Comparison of ENCODE assay signal across 20 mouse cellular contexts in the genomic region with DNA sequence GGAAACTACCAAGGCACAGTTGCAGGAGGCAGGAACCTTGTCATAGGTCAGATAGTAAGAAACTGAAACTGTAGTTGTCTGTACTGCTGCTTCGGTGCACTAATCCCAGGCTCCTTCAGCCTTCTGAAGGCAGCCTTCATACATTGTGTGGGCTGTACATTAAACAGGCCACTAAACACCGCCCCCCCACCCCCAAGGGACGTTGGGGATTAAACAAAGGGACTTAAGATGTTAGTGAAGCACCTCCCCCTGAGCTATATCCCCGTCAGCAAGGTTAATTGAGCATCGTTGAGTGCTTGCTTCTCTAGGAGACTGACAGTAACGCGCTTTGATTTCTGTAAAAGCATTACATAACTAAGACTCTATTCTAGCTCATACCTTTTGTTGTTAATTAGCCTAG. TPM values are rescaled to one million over a fixed set of nuclear protein-coding genes. Genes with fewer than 3 reads are reported as not detected.
A peak's percentile ranks its signal among the peaks of the same experiment; 100 is the strongest.
DNase-seq lines count a peak whose midpoint lies in the region; ATAC-seq lines count a peak whose summit lies in the region.
"Had no signal": no experiment of that assay in that cellular context is flagged by ENCODE, and none has a peak within 500 bp of the region (broad histone marks: within the 10 kb centered on the region; RNA-seq: fewer than 3 reads in every experiment).

No protein-coding gene starts in this region.

- no peak for ATAC-seq in hindbrain, embryonic 12.5 days (ENCODE audit: low FRiP score)

- H3K27ac ChIP-seq in hindbrain, embryonic 10.5 days: no peak overlapping the region
- no peak overlapping the region for H3K27ac ChIP-seq in hindbrain, embryonic 12.5 days
- H3K27ac ChIP-seq: embryonic facial prominence, embryonic 15.5 days; hindbrain, embryonic 13.5 days; left cerebral cortex, adult 2 months; limb, embryonic 12.5 days; liver, embryonic 13.5 days; lung, embryonic 15.5 days; macrophage had no signal

- H3K4me1 ChIP-seq in hindbrain, embryonic 10.5 days (replicated peaks): peaks cover 3% of the 10 kb centered on the region; the same call in 1 of the 2 replicates
- H3K4me1 ChIP-seq in hindbrain, embryonic 12.5 days: no peaks in the 10 kb centered on the region
- H3K4me1 ChIP-seq: embryonic facial prominence, embryonic 15.5 days; hindbrain, embryonic 13.5 days; liver, embryonic 13.5 days; lung, embryonic 15.5 days had no signal

- no peak overlapping the region for H3K4me3 ChIP-seq in hindbrain, embryonic 10.5 days
- no peak overlapping the region for H3K4me3 ChIP-seq in hindbrain, embryonic 12.5 days
- H3K4me3 ChIP-seq: embryonic facial prominence, embryonic 15.5 days; hindbrain, embryonic 13.5 days; left cerebral cortex, adult 2 months; limb, embryonic 12.5 days; liver, embryonic 13.5 days; lung, embryonic 15.5 days had no signal

- H3K4me2 ChIP-seq in hindbrain, embryonic 12.5 days (replicated peaks): no peak overlapping the region
- H3K4me2 ChIP-seq: embryonic facial prominence, embryonic 15.5 days; hindbrain, embryonic 13.5 days; limb, embryonic 12.5 days; liver, embryonic 13.5 days; lung, embryonic 15.5 days; midbrain, embryonic 11.5 days had no signal

- H3K36me3 ChIP-seq in hindbrain, embryonic 10.5 days: peaks cover 13% of the 10 kb centered on the region; the same call in 1 of the 2 replicates
- no peaks in the 10 kb centered on the region for H3K36me3 ChIP-seq in hindbrain, embryonic 12.5 days
- H3K36me3 ChIP-seq: embryonic facial prominence, embryonic 15.5 days; hindbrain, embryonic 13.5 days; lung, embryonic 15.5 days had no signal

- WGBS in hindbrain, embryonic 10.5 days: 56% methylated on average over 7 of the region's 7 CpGs
- WGBS in hindbrain, embryonic 12.5 days: 54% methylated on average over 7 of the region's 7 CpGs

- no peak overlapping the region for H3K9ac ChIP-seq in hindbrain, embryonic 12.5 days
- H3K9ac ChIP-seq: embryonic facial prominence, embryonic 15.5 days; hindbrain, embryonic 13.5 days; limb, embryonic 12.5 days; liver, embryonic 13.5 days; lung, embryonic 15.5 days had no signal

- H3K27me3 ChIP-seq in hindbrain, embryonic 10.5 days (ENCODE audit: insufficient read depth, poor library complexity, severe bottlenecking): no peaks in the 10 kb centered on the region
- no peaks in the 10 kb centered on the region for H3K27me3 ChIP-seq in hindbrain, embryonic 12.5 days
- H3K27me3 ChIP-seq: embryonic facial prominence, embryonic 15.5 days; hindbrain, embryonic 13.5 days; limb, embryonic 12.5 days; liver, embryonic 13.5 days; lung, embryonic 15.5 days had no signal

- DNase-seq in hindbrain, embryonic 10.5 days (ENCODE audit: low spot score): peak; percentile 7
- DNase-seq in ZHBTc4 (ENCODE audit: low read depth, low spot score): peak; percentile 28
- DNase-seq in embryo, embryonic 11.5 days (ENCODE audit: low read depth, low spot score): peak; percentile 16
- peak; percentile 28 for DNase-seq in mesoderm, embryonic 11.5 days (ENCODE audit: low read depth, low spot score)
- DNase-seq in B cell, adult 2 months: no peak
- no peak for DNase-seq in lung, postnatal 14 days
- DNase-seq: adrenal gland, postnatal 25 days; cerebellum, adult 18-20 months; cerebellum, postnatal 25 days; kidney, adult 9 months; kidney, postnatal 36 days; liver, embryonic 13.5 days had no signal

- no peaks in the 10 kb centered on the region for H3K9me3 ChIP-seq in hindbrain, embryonic 10.5 days
- no peaks in the 10 kb centered on the region for H3K9me3 ChIP-seq in hindbrain, embryonic 12.5 days (replicated peaks)
- H3K9me3 ChIP-seq: embryonic facial prominence, embryonic 15.5 days; hindbrain, embryonic 13.5 days; limb, embryonic 12.5 days; liver, embryonic 13.5 days; lung, embryonic 15.5 days had no signal

RNA-seq across cellular contexts. Expression of gene Alg6, which starts 24.4 kb away (rescaled TPM):
- polyA plus RNA-seq in hindbrain, embryonic 10.5 days (2016; fragmentation: Nextera tagmentation; extraction: Ambion mirVana): 11.5 and 17.1 TPM in 2 replicates
- 14.0 and 14.3 TPM in 2 replicates for polyA plus RNA-seq in hindbrain, embryonic 12.5 days (2016; fragmentation: Nextera tagmentation; extraction: Ambion mirVana)

Comparison
In these comparisons a context has a peak if more than half of its experiments do, and no peak if none do; other contexts are left out.
1. DNase-seq: peak in hindbrain, embryonic 10.5 days (single experiment), ZHBTc4 (single experiment), embryo, embryonic 11.5 days (single experiment) and mesoderm, embryonic 11.5 days (single experiment); none in B cell, adult 2 months (0 of 2) and lung, postnatal 14 days (single experiment).